Mouse (Mus musculus): ENCODE measurements around the gene Myo18b.

Gene Myo18b

DNA sequence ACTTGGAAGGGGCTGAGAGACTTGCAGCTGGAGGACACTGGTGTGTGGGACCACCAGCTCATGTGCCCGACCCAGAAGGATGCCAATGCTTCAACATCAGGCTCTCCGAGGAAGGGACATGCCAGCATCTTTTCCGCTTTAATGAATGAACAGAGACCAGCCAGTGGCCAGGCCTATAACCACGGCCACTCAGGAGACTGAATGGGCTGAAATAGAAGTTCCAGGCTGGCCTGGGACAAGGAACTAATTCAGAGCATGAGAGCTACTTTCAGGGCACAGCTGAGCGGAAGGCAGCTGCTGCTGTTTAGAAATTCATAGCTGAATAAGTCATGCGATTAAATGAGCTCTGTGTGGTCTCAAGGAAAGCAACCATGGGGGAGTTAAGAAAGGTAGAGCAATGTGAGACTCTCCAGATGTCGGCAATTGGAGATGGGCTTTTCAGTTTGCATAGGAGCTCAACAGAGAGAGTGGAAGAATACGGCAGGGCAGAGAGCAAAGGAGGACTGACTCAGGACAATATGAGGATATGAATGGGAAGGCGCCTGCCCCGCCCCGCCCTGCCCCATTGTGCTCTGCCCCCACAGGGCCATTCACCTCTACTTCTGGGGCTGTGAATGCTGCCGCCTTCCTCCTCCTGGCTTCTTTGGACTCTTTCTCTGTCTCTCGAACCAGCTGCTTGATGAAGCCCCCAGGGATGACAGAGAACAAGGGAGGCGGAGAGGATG, 18.6 kb downstream of the Myo18b start:
- ATAC-seq (ENCODE audit: insufficient number of reproducible peaks, low FRiP score, low TSS enrichment): no peak

DNA sequence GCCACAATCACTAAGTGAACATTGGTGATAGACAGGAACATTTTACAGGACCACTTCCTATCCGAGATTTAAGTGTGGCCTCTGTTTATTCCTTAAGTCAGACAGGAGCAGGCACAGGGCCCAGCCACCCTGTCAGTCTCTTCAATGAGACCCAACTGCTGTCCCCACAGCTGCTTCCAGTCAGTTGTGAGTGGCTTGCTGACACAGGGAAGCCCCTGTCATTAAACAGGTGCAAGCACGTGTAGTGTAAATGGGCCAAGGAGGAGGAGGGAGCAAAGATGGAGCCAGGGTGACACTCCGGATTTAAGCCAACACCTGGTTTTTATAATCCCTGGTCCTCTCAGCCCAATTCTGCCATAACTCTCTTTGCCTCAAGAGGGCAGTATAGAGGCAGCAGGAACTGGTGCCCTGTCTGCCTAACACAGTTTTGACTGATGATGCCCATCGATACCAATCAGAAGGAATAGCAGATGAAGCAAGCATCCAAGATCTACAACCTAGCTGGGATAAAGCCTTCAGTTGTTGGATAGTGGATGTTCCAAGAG, 19.2 kb downstream of the Myo18b start:
- 0 out of 2 replicates have a peak, but pooled peaks have one; percentile 26 for ATAC-seq (ENCODE audit: insufficient number of reproducible peaks, low FRiP score, low TSS enrichment)

DNA sequence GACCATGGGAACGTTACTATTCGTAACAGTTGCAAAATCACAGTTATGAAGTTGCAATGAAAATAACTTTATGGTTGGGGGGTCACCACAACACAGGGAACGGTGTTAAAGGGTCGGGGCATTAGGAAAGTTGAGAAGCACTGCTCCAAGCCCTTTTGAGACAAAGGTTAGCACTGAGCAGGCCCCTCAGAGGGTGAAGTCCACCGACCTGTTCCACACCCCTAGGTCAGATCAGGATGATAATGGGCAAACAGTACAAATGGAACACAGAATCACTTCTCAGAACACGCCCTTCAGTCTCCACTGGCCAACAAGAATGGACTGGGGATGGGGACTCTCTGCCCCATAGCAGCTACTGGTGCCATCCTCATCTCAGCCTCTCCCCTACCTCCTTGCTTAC, 23.2 kb downstream of the Myo18b start:
- no peak for ATAC-seq (ENCODE audit: insufficient number of reproducible peaks, low FRiP score, low TSS enrichment)

DNA sequence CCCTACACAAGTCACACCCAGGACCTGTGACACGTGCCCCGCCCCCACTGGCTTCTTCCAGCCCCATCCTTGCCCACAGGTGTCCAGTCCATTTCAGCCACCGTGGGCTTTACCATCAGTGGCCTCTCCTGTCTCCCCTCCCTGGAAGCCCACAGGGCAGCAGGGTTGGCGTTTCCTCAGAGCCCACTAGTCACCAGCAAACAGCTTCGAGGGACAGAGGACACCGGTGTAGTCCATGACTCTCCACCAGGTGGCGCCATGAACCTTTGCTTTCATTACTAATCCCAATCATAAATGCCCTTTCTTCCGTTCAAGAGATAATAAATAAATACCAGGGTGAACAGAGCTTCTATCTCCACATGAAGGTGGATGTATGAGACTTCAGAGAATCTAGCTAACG, 25.4 kb downstream of the Myo18b start:
- ATAC-seq (ENCODE audit: insufficient number of reproducible peaks, low FRiP score, low TSS enrichment): peak; percentile 12; the same call in 1 of the 2 replicates

DNA sequence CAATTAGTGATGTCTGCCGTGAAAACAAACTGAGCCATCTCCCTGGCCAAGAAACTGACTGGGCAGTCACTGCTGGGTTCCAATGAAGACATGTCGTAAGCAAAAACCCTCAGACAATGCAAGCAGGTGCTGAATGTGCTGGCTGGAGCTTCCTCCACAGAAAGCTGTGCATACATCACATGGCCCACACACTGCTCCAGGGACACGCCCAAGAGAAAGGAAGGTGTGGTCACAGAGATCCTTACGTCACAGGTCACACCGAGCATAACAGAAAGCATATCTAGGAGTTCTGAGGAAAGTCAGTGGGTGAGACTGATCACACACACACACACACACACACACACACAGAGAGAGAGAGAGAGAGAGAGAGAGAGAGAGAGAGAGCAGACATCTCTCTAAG, 27.5 kb downstream of the Myo18b start:
- ATAC-seq (ENCODE audit: insufficient number of reproducible peaks, low FRiP score, low TSS enrichment): no peak

DNA sequence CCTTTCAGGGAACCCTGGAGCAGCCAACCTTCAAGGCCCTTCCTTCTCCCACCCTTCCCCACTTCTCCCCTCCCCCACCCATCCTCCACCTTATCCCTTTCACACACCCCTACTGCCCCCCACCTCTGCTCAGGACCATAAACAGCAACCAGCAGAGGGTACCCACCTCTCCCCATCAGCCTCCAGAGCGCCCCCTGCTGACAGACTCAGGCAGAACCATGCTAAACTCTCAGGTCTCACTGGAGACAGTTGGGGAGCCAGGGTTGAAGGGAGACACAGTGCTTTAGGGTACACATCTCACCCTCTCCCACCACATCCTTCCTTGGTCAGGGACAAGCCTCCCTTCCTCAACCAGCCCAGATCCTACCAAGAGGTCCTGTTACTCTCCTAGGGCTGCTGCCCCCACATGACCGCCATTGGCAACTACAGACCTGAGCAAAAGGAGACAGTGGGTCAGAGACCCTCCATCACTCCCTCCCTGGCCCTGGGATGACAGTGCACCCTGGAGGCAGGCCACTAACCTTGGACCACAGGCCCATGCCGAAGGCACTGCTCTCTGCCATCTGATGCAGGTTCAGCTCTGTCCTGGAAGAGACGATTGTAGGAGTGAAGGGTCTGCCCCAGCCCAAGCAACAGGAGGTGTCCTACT, 31.3 kb downstream of the Myo18b start:
- ATAC-seq (ENCODE audit: insufficient number of reproducible peaks, low FRiP score, low TSS enrichment): no peak

DNA sequence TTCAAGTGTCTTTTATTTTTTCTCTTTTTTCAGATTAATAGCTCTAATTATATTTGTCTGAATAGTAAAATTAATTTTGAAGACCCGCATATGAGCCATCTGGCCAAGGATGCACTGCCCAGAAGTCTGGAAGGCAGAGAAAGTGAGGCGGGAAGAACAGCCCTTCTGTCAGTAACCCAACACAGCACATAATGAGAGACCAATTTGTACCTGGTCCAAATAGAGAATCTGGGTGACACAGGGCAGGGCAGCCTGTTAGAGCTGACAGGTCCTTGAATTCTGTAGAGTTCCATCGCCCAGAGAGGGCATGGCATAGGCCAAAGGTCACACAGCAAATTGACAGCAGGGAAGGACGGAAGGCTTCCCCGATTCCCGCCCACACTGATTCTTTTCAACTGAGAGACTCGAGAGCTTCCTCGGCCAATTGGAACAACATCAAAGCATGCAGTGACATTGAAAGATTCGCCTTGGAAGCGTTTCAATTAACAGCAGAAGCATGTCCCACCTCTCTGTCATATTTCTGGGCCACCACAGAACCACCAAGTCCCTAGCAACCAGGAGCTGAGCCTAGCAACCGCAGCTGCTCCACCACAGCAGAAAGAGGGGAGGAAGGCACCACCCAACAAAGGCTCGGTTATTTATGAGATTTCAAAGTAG, 36.7 kb downstream of the Myo18b start:
- ATAC-seq (ENCODE audit: insufficient number of reproducible peaks, low FRiP score, low TSS enrichment): no peak

DNA sequence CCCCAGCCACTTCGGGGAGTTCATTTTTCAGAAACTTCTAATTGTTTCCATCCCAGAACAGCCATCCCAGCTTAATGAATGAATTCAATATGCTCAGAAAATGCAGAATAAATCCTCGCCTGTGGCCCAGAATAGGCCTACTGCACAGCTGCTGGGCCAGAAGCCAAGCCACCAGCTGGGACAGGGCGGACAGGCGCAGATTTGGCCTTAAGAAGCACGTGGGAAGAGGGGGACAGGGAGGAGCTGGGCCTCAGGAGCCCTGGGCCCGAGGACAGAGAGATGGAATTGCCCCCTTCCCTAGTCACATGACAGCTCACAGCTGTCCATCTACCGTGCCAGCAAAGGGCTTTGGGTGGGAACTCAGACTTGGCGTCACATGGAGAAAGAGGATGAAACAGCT, 43.0 kb downstream of the Myo18b start:
- ATAC-seq (ENCODE audit: insufficient number of reproducible peaks, low FRiP score, low TSS enrichment): no peak

DNA sequence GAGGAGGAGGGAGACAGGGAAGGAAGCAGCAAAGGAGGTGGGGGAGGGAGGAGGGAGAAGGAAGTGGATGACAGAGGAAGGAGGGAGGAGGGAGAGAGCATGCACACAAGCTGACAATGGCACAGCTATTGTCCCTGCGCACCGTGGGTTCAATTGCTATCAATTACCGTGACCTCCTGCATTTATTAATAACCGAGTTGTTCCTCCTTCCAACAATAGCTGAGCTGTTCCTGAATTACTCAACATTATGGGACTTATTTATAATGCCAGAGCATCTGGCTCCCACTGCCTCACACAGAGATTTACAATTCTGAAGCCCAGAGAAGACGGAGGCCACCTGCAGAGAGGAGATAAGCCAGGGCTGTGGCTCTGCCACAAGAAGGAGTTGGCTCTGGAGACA, 44.8 kb downstream of the Myo18b start:
- no peak for ATAC-seq (ENCODE audit: insufficient number of reproducible peaks, low FRiP score, low TSS enrichment)

DNA sequence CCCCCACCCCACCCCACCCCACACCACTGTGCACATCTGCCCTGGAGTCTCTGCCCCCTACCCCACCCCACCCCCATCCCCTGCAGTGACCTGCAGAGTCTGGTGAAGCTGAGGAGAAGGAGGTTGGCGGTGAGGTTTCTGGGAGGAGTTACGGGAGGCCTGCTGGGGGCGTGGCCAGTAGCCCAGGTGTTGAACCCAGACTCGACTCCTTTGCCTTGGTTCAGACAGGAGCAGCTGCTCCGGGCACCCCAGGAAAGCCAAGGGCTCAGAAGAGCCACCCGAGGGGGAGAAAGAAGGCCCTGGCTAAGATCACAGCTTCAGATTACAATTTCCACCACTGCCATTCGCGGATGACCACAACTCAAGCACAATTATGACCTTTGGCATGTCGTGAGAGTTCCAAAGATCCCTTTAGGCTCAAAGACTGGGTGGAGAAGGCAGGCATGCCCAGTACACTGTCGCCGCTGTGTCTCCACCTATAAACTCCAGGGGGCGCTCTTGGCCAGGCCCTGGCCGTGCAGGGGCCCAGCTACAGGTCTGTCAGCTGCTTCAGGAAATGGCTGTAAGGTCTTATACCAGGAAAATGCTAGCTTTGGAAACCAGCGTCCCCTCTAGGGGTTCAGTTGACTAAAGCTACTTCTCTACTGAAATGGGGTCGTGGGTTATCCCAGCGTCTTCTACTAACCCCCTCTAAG, 47.4 kb downstream of the Myo18b start:
- ATAC-seq (ENCODE audit: insufficient number of reproducible peaks, low FRiP score, low TSS enrichment): no peak

DNA sequence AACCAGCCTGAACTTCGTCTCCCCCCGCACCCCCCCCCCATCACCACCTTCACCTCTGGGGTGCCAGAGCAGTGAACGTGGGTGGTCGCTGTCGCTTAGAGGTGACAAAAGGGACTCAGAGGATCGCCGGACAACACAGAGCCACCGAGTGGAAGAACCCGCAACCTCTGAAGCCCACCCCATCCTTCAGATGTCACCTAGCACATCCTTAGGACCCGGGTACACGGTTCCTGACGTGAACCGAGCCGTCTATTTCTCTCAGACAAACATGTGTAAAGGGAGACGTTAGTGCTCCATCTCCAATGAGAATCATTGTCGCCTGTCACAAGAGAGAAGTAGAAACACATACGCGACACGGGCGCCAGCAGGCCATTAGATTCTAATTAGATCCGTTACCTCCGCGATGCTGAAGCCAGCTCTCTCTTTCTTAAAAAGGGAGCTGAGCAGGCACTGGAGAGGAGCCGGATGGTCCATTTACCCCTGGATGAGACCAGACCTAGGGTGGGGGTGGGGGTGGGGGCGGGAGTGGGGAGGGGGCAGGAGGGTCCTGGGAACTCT, 48.1 kb downstream of the Myo18b start:
- no peak for ATAC-seq (ENCODE audit: insufficient number of reproducible peaks, low FRiP score, low TSS enrichment)

DNA sequence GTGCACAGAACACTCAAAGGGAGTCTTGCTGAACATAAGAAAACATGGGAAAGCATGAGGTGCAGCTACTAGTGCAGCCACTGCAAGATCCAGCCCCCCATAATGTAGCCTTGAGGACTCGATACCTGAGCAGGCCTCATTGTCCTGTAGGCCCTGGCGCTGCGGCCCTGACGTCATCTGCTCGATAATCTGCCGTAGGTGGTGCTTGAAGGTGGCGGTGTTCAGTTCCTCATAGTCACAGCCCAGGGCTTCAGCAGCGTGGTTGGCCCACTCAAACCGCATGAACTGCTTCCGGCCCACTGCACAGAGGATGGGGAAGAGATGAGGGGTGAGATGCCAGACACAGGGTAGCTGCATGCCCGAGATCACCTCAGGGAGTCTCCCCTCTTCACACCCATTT, 50.0 kb downstream of the Myo18b start:
- no peak for ATAC-seq (ENCODE audit: insufficient number of reproducible peaks, low FRiP score, low TSS enrichment)

DNA sequence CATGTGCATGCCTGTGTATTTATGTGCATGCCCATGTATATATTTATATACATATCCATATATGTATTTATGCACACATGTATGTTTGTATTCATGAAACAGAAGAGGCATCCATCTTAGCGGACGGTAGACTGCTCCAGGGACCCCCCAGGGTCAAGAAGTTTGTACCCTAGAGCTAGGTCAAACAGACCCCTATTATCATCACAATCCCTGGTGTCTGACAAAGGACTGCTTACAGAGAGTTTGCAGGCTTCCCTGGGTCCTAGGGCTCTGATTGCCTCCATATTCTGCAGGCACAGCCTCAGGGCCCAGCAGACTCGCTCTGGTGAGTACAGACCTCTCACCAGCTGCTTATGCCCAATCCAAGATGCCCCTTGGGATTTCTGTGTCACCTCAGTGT, 51.7 kb downstream of the Myo18b start:
- ATAC-seq (ENCODE audit: insufficient number of reproducible peaks, low FRiP score, low TSS enrichment): no peak

DNA sequence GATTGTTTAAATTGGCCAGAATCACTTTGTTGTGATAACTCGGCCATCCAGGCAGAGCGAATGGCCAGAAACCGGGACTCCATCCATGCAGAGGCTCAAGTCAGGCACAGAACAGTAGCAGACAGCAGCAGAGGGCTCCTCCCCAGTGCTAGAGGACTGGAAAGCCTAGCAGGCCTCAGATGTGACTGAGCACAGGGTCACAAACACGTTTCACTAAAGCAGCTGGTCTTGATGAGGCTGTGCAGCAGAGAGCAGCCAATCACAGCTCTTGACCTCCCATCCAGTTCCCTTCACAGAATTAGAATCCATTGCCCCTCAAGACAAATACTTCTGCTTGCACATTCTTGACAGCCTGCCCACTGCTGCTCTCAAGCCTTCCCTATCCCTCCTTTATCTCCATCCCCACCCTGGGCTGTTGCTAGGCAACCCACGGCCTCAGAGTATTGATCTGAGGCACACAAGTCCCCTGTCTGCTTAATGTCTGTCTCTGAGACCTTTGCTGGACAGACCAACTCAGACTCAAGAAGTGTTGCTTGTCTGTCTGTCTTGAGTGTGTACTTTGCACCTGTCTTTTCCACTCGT, 52.4 kb downstream of the Myo18b start:
- ATAC-seq (ENCODE audit: insufficient number of reproducible peaks, low FRiP score, low TSS enrichment): no peak

DNA sequence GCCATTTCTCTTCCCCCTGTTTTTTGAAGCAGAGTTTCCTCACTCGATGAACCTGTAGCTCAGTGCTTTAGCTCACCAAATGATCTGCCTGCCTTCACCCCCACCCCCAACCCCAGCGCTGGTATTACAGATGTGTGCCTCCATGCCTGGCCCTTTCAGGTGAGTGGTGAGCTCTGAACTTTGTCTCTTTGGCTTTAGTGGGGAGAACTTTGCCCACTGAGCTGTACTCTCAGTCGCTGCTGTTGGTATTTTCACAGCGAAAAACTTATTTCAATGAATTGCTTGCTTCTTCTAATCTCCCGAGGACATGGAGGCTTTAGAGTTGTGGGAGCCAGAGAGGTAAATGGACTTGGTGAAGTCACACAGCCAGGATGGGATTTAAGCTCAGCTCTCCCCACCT, 53.5 kb downstream of the Myo18b start:
- no peak for ATAC-seq (ENCODE audit: insufficient number of reproducible peaks, low FRiP score, low TSS enrichment)

DNA sequence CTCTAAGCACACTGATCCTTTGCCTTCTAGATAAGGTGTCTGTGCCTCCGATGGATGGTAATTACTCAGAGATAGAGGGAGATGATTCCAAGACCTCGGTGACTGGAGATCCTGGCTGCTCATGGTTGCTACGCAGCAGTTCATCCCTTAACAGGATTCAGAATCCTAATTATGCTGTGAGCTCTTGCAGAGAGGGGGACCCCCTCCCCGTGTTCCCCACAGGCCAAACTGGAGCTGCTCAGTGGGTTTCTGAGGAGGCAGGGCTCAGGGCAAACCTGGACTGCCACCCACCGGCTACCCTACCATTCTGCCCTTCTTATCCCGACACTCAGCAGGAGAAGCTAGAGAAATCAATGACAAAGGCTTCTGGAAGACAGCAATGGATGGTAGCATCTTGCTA, 54.3 kb downstream of the Myo18b start:
- no peak for ATAC-seq (ENCODE audit: insufficient number of reproducible peaks, low FRiP score, low TSS enrichment)

DNA sequence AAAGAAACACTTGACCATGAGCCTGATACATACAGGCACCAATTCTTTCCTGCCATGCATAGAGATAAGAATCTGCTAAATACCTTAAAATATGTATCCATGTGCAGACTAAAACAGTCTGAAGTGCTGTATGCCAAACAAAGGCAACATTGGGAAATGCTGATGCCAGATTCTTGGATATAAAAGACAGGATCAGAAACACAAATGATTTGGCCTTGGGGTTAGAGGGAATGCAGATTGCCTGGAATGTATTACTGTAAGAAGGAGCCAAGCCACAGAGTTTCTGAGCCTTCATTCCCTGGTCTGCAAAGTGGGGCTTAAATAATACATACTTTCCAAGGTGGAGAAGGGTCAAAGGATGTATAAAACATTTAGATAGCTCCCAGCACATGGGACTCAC, 61.3 kb downstream of the Myo18b start:
- ATAC-seq (ENCODE audit: insufficient number of reproducible peaks, low FRiP score, low TSS enrichment): no peak

DNA sequence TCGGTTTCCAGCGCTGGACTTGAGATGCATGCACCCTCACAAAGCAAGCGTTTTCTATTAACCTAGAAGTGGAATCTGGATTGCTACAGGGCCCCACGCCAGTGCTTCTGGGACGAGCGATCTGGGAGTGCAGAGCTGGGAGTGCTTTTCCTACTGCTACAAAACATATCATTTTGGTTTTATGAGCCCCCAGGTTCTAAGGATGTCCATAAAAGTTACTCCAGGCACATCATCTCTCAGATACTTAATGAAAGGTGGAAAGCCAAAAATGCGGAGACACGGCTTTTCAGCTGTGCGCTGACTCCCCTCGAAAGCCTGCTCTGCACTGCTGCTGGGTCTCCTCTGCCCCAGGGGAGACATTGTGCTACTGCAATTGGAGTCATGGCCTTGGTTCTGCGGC, 62.3 kb downstream of the Myo18b start:
- ATAC-seq (ENCODE audit: insufficient number of reproducible peaks, low FRiP score, low TSS enrichment): no peak

DNA sequence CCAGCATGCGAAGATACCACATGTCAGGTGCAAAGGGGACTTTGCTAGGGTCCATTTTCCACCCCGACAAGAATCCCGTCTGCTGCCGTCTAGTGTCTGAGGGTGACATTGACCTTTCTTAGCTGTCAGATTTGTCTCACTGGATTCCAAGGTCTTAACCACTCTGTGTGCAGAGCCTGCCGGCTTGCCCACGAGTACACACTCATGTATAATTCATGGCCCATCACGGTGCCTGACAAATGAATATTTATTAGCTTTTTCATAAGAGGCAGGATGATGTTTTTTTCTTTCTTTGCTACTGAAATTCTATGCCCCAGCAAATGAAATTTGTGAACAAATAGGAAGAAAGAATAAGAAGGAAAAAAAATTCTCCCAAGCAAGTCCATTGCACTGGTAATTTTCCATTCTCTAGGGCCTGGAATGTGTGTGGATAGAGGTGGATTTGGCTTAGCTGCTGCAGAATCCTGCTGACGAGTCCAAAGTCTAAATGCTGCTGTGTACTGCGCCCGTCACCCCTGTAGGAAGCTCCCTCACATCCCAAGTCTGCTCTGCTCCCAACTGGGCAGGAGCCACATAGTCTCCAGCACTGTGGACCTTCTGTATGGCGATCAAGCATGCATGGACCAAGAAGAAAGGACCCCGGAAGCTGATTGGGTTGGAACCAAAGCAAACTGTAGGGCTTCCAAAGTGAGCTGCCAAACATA, 70.9 kb downstream of the Myo18b start:
- ATAC-seq (ENCODE audit: insufficient number of reproducible peaks, low FRiP score, low TSS enrichment): no peak

DNA sequence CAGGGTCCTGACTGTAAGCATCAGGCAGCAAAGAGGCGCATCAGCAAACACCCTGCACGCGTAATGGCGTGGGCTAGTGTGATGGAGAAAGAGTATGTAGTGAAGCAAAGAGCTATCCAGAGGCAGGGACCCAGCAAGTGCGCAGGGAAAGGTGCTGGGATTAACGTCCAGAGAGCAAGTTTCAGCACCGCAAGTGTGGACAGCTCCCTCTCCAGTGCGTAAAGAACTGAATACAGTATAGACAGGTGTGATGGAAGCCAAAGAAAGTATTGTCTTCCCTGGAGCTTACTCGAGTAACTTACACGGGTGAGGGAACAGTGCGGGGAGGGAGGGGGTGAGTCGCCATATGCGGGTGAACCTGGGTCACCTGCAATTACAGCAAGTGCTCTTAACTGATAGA, 71.8 kb downstream of the Myo18b start:
- ATAC-seq (ENCODE audit: insufficient number of reproducible peaks, low FRiP score, low TSS enrichment): no peak
